Mouse (Mus musculus) inflammation-experienced regulatory T-cells (primary cell): ENCODE measurements around the gene Rpap1. TPM values are rescaled to one million over a fixed set of nuclear protein-coding genes. Genes with fewer than 3 reads are reported as not detected.

Experiments
- polyA plus RNA-seq, 2 experiments: library from polyadenylated mRNA; unstranded; fragments of 100-300 nt; shearing (Covaris generic); gene quantifications; one replicate each; pipeline ENCODE4 v1.2.1; 2017

Rpap1 gene
- polyA plus RNA-seq, result 10 to 100 TPM; 26.4 to 34.6 TPM

GRCm38 (mm10) chr2:119787206-119787883 is at the start of gene Rpap1:
TSS of gene Rpap1 (minus strand) at chr2:119787537.

GRCm38 (mm10) chr2:119797279-119797783 is 10.0 kb upstream of the Rpap1 start, which contains the start of gene Tyro3:
TSS of gene Tyro3 (plus strand) at chr2:119797733.

GRCm38 (mm10) chr2:119760251-119760650 is 27.1 kb downstream of the Rpap1 start, which contains the start of gene Ltk:
TSS of gene Ltk (minus strand) at chr2:119760431.

GRCm38 (mm10) chr2:119741581-119742411 is 45.5 kb downstream of the Rpap1 start, which contains the start of gene Itpka:
TSS of gene Itpka (plus strand) at chr2:119742337.

Other genes with a start within 250 kb of the Rpap1 start
- gene Exd1, start 239.9 kb downstream of the Rpap1 start, polyA plus RNA-seq, result 1 to 10 TPM in 1 of 2 experiments, under 1 TPM in 1; 0.02 to 1.3 TPM
- 10 to 100 TPM; 58.3 to 82.7 TPM for gene Chp1, start 239.8 kb downstream of the Rpap1 start, polyA plus RNA-seq
- 1 to 10 TPM in 1 of 2 experiments, not detected in 1; 1.9 TPM for gene Nusap1, start 169.2 kb downstream of the Rpap1 start, polyA plus RNA-seq
- gene Oip5, start 169.1 kb downstream of the Rpap1 start, polyA plus RNA-seq, result 1 to 10 TPM; 2.0 to 2.6 TPM
- 10 to 100 TPM; 29.0 to 30.9 TPM for gene Ndufaf1, start 124.7 kb downstream of the Rpap1 start, polyA plus RNA-seq
- 10 to 100 TPM; 56.4 to 67.5 TPM for gene Rtf1, start 112.5 kb downstream of the Rpap1 start, polyA plus RNA-seq
- gene Itpka, start 45.2 kb downstream of the Rpap1 start, polyA plus RNA-seq, result under 1 TPM; 0.16 to 0.84 TPM
- gene Ltk, start 27.1 kb downstream of the Rpap1 start, polyA plus RNA-seq, result 1 to 10 TPM in 1 of 2 experiments, under 1 TPM in 1; 0.58 to 1.4 TPM
- gene Tyro3, start 10.2 kb upstream of the Rpap1 start, polyA plus RNA-seq, result 1 to 10 TPM; 6.3 to 6.8 TPM
- 10 to 100 TPM; 35.6 to 44.5 TPM for gene Mga, start 109.7 kb upstream of the Rpap1 start, polyA plus RNA-seq
- 1 to 10 TPM; 5.3 to 6.0 TPM for gene Mapkbp1, start 185.2 kb upstream of the Rpap1 start, polyA plus RNA-seq
- 10 to 100 TPM; 11.4 to 15.3 TPM for gene Jmjd7, start 239.9 kb upstream of the Rpap1 start, polyA plus RNA-seq
- 1 to 10 TPM; 3.7 to 5.8 TPM for gene Gm28042, start 240.0 kb upstream of the Rpap1 start, polyA plus RNA-seq
- gene Pla2g4b, start 245.9 kb upstream of the Rpap1 start, polyA plus RNA-seq, result 1 to 10 TPM; 3.1 to 3.5 TPM